Mouse (Mus musculus): ENCODE results near the gene Syne3.
A peak's percentile ranks its signal among the peaks of the same experiment; 100 is the strongest.

The Syne3 gene

GRCm38 (mm10) chr12:105025947-105026586, 16.5 kb upstream of the Syne3 start:
- DNase-seq (ENCODE audit: low read depth, low spot score) = no peak

- peak; percentile 84 for DNase-seq (ENCODE audit: low read depth, low spot score)
These were observed 15.8 kb upstream of the Syne3 start for GRCm38 (mm10) chr12:105025271-105025946.

GRCm38 (mm10) chr12:105022776-105023175, 13.2 kb upstream of the Syne3 start:
- DNase-seq (ENCODE audit: low read depth, low spot score) = no peak

- peak; percentile 78 for DNase-seq (ENCODE audit: low read depth, low spot score)
These were observed 12.5 kb upstream of the Syne3 start for GRCm38 (mm10) chr12:105022141-105022540.

- DNase-seq (ENCODE audit: low read depth, low spot score) = no peak
These were observed 11.9 kb upstream of the Syne3 start for GRCm38 (mm10) chr12:105021441-105022069.

- DNase-seq (ENCODE audit: low read depth, low spot score) = no peak
These were observed 10.0 kb upstream of the Syne3 start for GRCm38 (mm10) chr12:105019359-105020219.

- DNase-seq (ENCODE audit: low read depth, low spot score) = no peak
These were observed 7.0 kb upstream of the Syne3 start for GRCm38 (mm10) chr12:105016639-105017038.

GRCm38 (mm10) chr12:105016199-105016598, 6.6 kb upstream of the Syne3 start:
- DNase-seq (ENCODE audit: low read depth, low spot score) = no peak

- DNase-seq (ENCODE audit: low read depth, low spot score) = no peak
These were observed 3.5 kb upstream of the Syne3 start for GRCm38 (mm10) chr12:105013065-105013464.

GRCm38 (mm10) chr12:105012314-105012713, 2.7 kb upstream of the Syne3 start:
- no peak for DNase-seq (ENCODE audit: low read depth, low spot score)

- no peak for DNase-seq (ENCODE audit: low read depth, low spot score)
These were observed 2.0 kb upstream of the Syne3 start for GRCm38 (mm10) chr12:105011589-105011988.

GRCm38 (mm10) chr12:105010213-105010790, 693 bp upstream of the Syne3 start:
- peak; percentile 64 for DNase-seq (ENCODE audit: low read depth, low spot score)

- peak; percentile 62 for DNase-seq (ENCODE audit: low read depth, low spot score)
These were observed 844 bp downstream of the Syne3 start for GRCm38 (mm10) chr12:105008752-105009178.

GRCm38 (mm10) chr12:105008150-105008549, 1.5 kb downstream of the Syne3 start:
- DNase-seq (ENCODE audit: low read depth, low spot score) = no peak

- no peak for DNase-seq (ENCODE audit: low read depth, low spot score)
These were observed 4.0 kb downstream of the Syne3 start for GRCm38 (mm10) chr12:105005715-105005972.

- no peak for DNase-seq (ENCODE audit: low read depth, low spot score)
These were observed 4.5 kb downstream of the Syne3 start for GRCm38 (mm10) chr12:105004956-105005714.

- DNase-seq (ENCODE audit: low read depth, low spot score) = no peak
These were observed 5.9 kb downstream of the Syne3 start for GRCm38 (mm10) chr12:105003715-105004114.

- no peak for DNase-seq (ENCODE audit: low read depth, low spot score)
These were observed 6.5 kb downstream of the Syne3 start for GRCm38 (mm10) chr12:105003158-105003557.

GRCm38 (mm10) chr12:105002340-105003132, 7.1 kb downstream of the Syne3 start:
- peak; percentile 68 for DNase-seq (ENCODE audit: low read depth, low spot score)

GRCm38 (mm10) chr12:105001317-105001716, 8.3 kb downstream of the Syne3 start:
- no peak for DNase-seq (ENCODE audit: low read depth, low spot score)
